Mouse (Mus musculus) heart, adult 10 weeks (tissue): ENCODE data around the gene Oosp2. TPM values are rescaled to one million over a fixed set of nuclear protein-coding genes. Genes with fewer than 3 reads are reported as not detected.

ENCODE experiments used
- polyA plus RNA-seq: library from polyadenylated mRNA; stranded (reverse); fragments of 350-450 nt; fragmentation: Illumina TruSeq; extraction: RNeasy Lipid Tissue Mini Kit (QIAGEN cat#74804); gene quantifications from one replicate; pipeline ENCODE4 v1.2.3, GENCODE M21; 2014; ENCODE audit warnings: low read depth, low replicate concordance

Gene Oosp2
- polyA plus RNA-seq = not detected

GRCm38 (mm10) chr19:11660459-11660858, at the start of gene Oosp2:
Gene Oosp2, minus strand, starts transcription at chr19:11660559.

GRCm38 (mm10) chr19:11696755-11697154, 36.4 kb upstream of the Oosp2 start, which contains the start of gene Oosp3:
Gene Oosp3, plus strand, starts transcription at chr19:11697055.

GRCm38 (mm10) chr19:11690839-11691238, 30.5 kb upstream of the Oosp2 start, which contains the start of gene Oosp1:
Gene Oosp1, minus strand, starts transcription at chr19:11691150.

GRCm38 (mm10) chr19:11640732-11641131, 19.6 kb downstream of the Oosp2 start, which contains the start of gene Ms4a3:
Gene Ms4a3, minus strand, starts transcription at chr19:11640851.

GRCm38 (mm10) chr19:11623551-11623950, 36.8 kb downstream of the Oosp2 start, which contains the start of gene Ms4a2:
Gene Ms4a2, minus strand, starts transcription at chr19:11623719.

GRCm38 (mm10) chr19:11604603-11605002, 55.8 kb downstream of the Oosp2 start, which contains the start of gene Ms4a6d:
Gene Ms4a6d, minus strand, starts transcription at chr19:11604849.

Other genes starting within 250 kb of the Oosp2 start
- gene Ms4a4b, start 217.0 kb downstream of the Oosp2 start, polyA plus RNA-seq = 0.76 TPM
- 7.1 TPM for gene Ms4a6c, start 191.2 kb downstream of the Oosp2 start, polyA plus RNA-seq
- gene Gm8369, start 174.6 kb downstream of the Oosp2 start, polyA plus RNA-seq = not detected
- gene Ms4a6b, start 144.0 kb downstream of the Oosp2 start, polyA plus RNA-seq = 4.7 TPM
- 17.2 TPM for gene Ms4a4d, start 123.8 kb downstream of the Oosp2 start, polyA plus RNA-seq
- 4.2 TPM for gene Ms4a6d, start 55.7 kb downstream of the Oosp2 start, polyA plus RNA-seq
- gene Ms4a2, start 36.8 kb downstream of the Oosp2 start, polyA plus RNA-seq = not detected
- not detected for gene Ms4a3, start 19.7 kb downstream of the Oosp2 start, polyA plus RNA-seq
- gene Oosp1, start 30.6 kb upstream of the Oosp2 start, polyA plus RNA-seq = not detected
- gene Oosp3, start 36.5 kb upstream of the Oosp2 start, polyA plus RNA-seq = not detected
- not detected for gene Gif, start 87.0 kb upstream of the Oosp2 start, polyA plus RNA-seq
- gene Mrpl16, start 109.8 kb upstream of the Oosp2 start, polyA plus RNA-seq = 100 TPM
- 6.6 TPM for gene Stx3, start 158.8 kb upstream of the Oosp2 start, polyA plus RNA-seq
- gene Olfr1417, start 178.7 kb upstream of the Oosp2 start, polyA plus RNA-seq = not detected
- gene Olfr1418, start 200.5 kb upstream of the Oosp2 start, polyA plus RNA-seq = not detected
- not detected for gene Olfr1419, start 214.5 kb upstream of the Oosp2 start, polyA plus RNA-seq
- gene Olfr1420, start 226.0 kb upstream of the Oosp2 start, polyA plus RNA-seq = not detected